Mouse (Mus musculus) kidney, postnatal 0 days (tissue): ENCODE measurements at regions not wholly inside any gene's neighbourhood (a gene's known extent, or its start where the extent isn't known, plus 50 kb on each side); places are given as distances from the start of the nearest gene placed in this dataset.

Experiments used
- ATAC-seq: fragments of 200-750 bp; cut with Nextera tagmentation; replicated peaks from 2 replicates; pipeline ENCODE4 v1.8.0; 2017; ENCODE audit warnings: low read depth, moderate number of reproducible peaks, moderate TSS enrichment, moderate library complexity; ENCODE audit not compliant: low FRiP score
- DNase-seq: peaks from one replicate; pipeline ENCODE4 v3.0.0-alpha.2; 2016; ENCODE audit warnings: low spot score
- H3K27ac ChIP-seq: fragments of 300-500 bp; sonication (generic); 2 replicates; pipeline ENCODE4 v1.5.1; 2014; ENCODE audit warnings: mild to moderate bottlenecking
- H3K27me3 ChIP-seq: fragments of 300-500 bp; sonication (generic); 2 replicates; pipeline ENCODE4 v1.6.1; 2014; ENCODE audit warnings: low read length, mixed read lengths; ENCODE audit not compliant: insufficient read depth
- H3K36me3 ChIP-seq: fragments of 300-500 bp; sonication (generic); 2 replicates; pipeline ENCODE4 v1.6.1; 2014; ENCODE audit warnings: low read length, mixed read lengths; ENCODE audit not compliant: insufficient read depth
- H3K4me1 ChIP-seq: fragments of 300-500 bp; sonication (generic); replicated peaks from 2 replicates; pipeline ENCODE4 v1.6.1; 2014; ENCODE audit warnings: antibody characterized with exemption, low read length, mixed read lengths; ENCODE audit not compliant: insufficient read depth
- H3K4me2 ChIP-seq: fragments of 300-500 bp; sonication (generic); 2 replicates; pipeline ENCODE4 v1.6.1; 2014; ENCODE audit warnings: mild to moderate bottlenecking, low read length, moderate library complexity, mixed read lengths
- H3K4me3 ChIP-seq: fragments of 300-500 bp; sonication (generic); replicated peaks from 2 replicates; pipeline ENCODE4 v1.5.1; 2014; ENCODE audit warnings: low read depth, low read length
- H3K9ac ChIP-seq: fragments of 300-500 bp; sonication (generic); 2 replicates; pipeline ENCODE4 v1.6.1; 2014; ENCODE audit warnings: low read depth, low read length
- H3K9me3 ChIP-seq: fragments of 300-500 bp; sonication (generic); replicated peaks from 2 replicates; pipeline ENCODE4 v1.6.1; 2016; ENCODE audit warnings: low read length, inconsistent platforms, mixed read lengths
- CTCF ChIP-seq: IDR thresholded peaks from 2 replicates; pipeline ENCODE4 v1.5.1; 2016; ENCODE audit warnings: antibody characterized with exemption, low read depth, mild to moderate bottlenecking, moderate library complexity
- WGBS: fragments of 180-500 bp; shearing (Covaris S2); extraction: QIAGEN DNeasy Blood & Tissue Kit; methylation state at CpG from one replicate; pipeline ENCODE4 v1.1.7; 2014; 5-methylcytosine and 5-hydroxymethylcytosine counted together

DNA sequence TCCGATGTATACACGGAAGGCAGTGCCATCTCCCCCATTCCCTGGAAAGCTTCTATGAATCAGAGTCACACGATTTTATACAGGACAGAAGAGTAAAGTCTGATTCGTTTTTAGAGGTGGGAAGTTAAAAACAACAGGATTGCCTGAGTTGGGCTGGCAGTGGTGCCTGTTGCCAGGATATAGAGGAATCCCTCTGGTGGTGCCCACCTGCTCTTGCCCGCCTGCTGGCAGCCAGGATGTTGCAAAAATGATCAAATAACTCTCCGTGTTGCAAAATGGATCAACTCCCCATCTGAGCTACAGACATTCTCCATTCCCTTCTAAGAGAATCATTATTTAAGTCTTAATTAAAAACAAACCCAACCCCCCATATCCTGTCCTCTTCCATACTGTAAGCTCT, 414.0 kb downstream of the Prdm2 start:
- Histone ChIP-seq H3K4me3 (no peak overlapping the region), H3K27me3 (no peaks in the 10 kb centered on the region), H3K36me3 (no peaks in the 10 kb centered on the region), H3K27ac (no peak overlapping the region), H3K9ac (no peak overlapping the region), H3K4me1 (no peaks in the 10 kb centered on the region), H3K9me3 (no peaks in the 10 kb centered on the region), H3K4me2 (no peak overlapping the region)
- ATAC-seq (no peak), DNase-seq (no peak)
- TF ChIP-seq CTCF = no peak
- 63% methylated on average over 6 of the region's 6 CpGs for WGBS

DNA sequence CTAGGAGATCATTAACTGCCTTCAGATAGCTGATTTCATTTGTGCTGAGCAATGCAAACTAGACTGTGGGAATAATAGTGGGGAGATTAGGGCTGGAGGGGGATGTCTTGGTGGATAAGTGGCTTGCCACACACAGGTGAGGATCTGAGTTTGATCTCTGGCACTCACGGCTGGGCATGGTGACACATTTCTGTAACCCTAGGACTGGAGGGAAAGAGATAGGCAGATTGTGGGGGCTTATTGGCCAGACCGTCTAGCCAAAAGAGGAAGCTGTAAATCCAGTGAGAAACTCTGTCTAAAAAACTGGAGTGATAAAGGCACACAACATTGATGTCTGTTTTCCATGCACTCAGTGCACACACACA, 420.2 kb downstream of the Prdm2 start:
- no peak for TF ChIP-seq CTCF
- Histone ChIP-seq H3K36me3 (no peaks in the 10 kb centered on the region), H3K9ac (no peak overlapping the region), H3K4me3 (no peak overlapping the region), H3K27me3 (no peaks in the 10 kb centered on the region), H3K27ac (no peak overlapping the region), H3K4me1 (no peaks in the 10 kb centered on the region), H3K9me3 (no peaks in the 10 kb centered on the region), H3K4me2 (no peak overlapping the region)
- 39% methylated on average over 2 of the region's 2 CpGs for WGBS
- ATAC-seq (no peak), DNase-seq (no peak)

DNA sequence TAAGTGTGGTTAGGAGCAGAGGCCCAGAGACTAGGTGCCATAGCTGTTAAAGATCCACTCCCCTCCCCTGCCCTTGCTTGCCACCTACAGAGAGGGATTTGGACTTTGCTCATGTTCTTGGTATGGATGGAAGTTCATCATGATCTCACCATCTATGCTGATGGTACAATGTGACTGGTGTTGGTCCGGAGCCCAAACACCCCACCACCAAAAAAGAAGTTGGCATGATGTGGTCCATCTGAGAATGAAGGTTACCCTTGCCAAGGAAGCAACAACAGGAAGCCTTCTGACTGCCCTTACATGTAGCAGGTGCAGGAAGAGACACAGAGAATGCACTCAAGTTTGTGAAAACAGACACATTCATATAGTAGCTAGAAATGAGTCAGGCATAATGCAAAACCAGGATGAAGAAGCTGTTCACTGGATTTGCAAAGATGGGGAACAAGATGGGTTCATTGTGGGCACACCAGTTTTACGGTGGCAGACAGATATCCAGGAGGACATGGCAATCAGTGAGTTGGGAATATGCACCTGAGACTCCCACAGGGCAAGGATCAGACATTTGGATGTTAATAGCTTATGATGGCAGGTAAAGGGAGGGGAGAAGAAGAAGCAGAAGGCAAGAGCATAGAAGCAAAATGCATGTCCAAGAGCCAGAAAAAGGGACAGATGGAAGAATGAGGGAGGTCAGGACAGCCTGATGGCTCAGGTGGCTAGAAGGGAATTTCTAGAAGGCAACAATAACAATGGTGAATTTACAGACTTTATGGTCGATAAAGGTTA, 420.8 kb downstream of the Prdm2 start:
- Histone ChIP-seq H3K4me2 (no peak overlapping the region), H3K9ac (no peak overlapping the region), H3K4me3 (no peak overlapping the region), H3K27me3 (no peaks in the 10 kb centered on the region), H3K9me3 (no peaks in the 10 kb centered on the region), H3K36me3 (no peaks in the 10 kb centered on the region), H3K27ac (no peak overlapping the region), H3K4me1 (no peaks in the 10 kb centered on the region)
- no peak for DNase-seq
- WGBS = 73% methylated on average over 3 of the region's 3 CpGs
- no peak for TF ChIP-seq CTCF
- no peak for ATAC-seq

DNA sequence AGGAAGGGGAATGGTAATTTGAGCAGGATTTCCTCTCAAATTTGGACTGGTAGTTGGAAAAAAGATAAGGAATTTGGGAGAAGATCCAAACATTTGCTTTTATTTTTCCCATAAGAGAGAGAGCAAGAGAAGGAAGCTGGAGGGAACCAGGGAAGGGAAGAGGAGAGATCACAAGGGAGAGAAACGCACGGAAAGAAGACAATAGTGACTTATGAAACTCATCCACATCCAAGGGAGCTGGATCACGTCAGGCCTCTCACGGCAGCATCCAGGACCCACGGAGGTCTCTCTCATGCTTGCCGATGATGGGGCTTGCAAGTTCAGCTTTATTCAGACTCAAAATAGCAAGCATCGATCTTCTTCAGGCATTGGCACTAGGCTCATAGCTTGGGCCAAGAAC, 423.7 kb downstream of the Prdm2 start:
- H3K27ac ChIP-seq = no peak overlapping the region
- no peak for DNase-seq

DNA sequence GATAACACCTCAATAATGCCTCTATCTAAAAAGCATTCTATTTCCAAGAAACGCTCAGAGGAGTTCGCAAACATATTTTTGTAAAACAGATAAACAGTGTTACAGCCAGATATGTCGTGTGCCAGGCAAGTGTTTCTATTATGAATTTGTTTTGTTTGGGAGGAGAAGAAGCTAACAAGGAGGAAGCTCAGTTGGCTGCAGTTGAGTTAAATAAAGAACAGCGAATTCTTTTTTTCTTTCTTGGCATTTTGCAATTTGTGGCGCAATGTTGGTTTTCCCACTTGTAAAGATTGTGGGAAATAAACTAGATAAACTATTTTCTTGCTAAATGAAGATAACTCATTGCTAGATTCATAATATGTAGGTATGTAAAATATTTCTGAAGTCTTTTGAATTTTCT, 427.4 kb downstream of the Prdm2 start:
- Histone ChIP-seq H3K36me3 (no peaks in the 10 kb centered on the region), H3K9ac (no peak overlapping the region), H3K4me2 (no peak overlapping the region), H3K4me3 (no peak overlapping the region), H3K9me3 (no peaks in the 10 kb centered on the region), H3K4me1 (no peaks in the 10 kb centered on the region), H3K27me3 (no peaks in the 10 kb centered on the region), H3K27ac (no peak overlapping the region)
- 87% methylated on average over 5 of the region's 5 CpGs for WGBS
- ATAC-seq = no peak
- TF ChIP-seq CTCF = no peak
- DNase-seq = no peak

More for the DNA sequence above, 423.7 kb downstream of the Prdm2 start:
- ATAC-seq = no peak
- TF ChIP-seq CTCF = no peak
- no peaks in the 10 kb centered on the region for H3K9me3 ChIP-seq
- H3K4me1 ChIP-seq = no peaks in the 10 kb centered on the region
- no peak overlapping the region for H3K4me2 ChIP-seq
- H3K9ac ChIP-seq = no peak overlapping the region
- WGBS = 82% methylated on average over 7 of the region's 7 CpGs
- no peaks in the 10 kb centered on the region for H3K36me3 ChIP-seq
- H3K4me3 ChIP-seq = no peak overlapping the region
- no peaks in the 10 kb centered on the region for H3K27me3 ChIP-seq

DNA sequence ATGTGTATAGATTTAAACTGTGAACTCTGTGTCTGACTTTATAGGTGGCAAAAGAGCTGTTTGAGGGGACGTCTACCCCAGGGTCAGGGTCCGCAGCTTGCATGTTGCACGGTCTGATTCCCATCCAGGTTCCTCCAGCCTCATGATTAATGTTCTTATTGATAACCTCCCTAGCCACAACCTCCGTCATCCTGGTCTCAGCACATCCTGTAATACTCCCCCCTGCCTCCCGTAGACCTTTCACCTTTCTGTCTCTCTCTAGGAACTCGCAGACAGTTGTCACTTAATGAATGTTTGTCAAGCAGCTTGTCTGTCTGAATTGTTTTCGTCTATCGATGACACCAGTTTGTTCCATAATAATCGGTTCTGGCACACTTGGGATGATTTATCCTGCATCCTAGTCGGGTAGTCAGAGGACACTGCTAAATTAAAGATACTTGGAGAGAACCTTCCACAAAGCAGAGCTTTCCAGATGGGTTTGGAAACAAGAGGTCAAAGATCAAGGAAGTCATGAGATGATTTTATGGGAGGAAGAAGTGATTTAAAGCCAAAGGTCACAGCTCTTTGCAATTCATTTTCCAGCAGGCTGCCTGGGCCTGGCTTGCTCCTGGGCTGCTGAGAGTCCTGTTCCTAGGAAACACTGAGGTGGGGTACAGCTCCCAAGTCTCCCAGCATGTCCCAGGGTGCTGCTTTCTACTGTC, 435.9 kb downstream of the Prdm2 start:
- H3K27ac ChIP-seq = no peak overlapping the region
- H3K27me3 ChIP-seq = no peaks in the 10 kb centered on the region
- DNase-seq (peak; percentile 75), ATAC-seq (0 out of 2 replicates have a peak, but pooled peaks have one; percentile 21)
- H3K4me2 ChIP-seq = no peak overlapping the region
- TF ChIP-seq CTCF = no peak
- no peaks in the 10 kb centered on the region for H3K36me3 ChIP-seq
- H3K9ac ChIP-seq = no peak overlapping the region
- 14% methylated on average over 10 of the region's 10 CpGs for WGBS
- no peak overlapping the region for H3K4me3 ChIP-seq
- H3K4me1 ChIP-seq = peaks cover 17% of the 10 kb centered on the region; the same call in 1 of the 2 replicates
- no peaks in the 10 kb centered on the region for H3K9me3 ChIP-seq
